Mouse (Mus musculus) embryonic stem cell, embryonic (primary cell): ENCODE measurements around the gene Capza2.

ENCODE experiments used
- CTCF ChIA-PET, 4 experiments: fragments of 300-600 bp in 2 of 4; fragments of 350-600 bp in 2 of 4; sonication (Branson Sonifier 250); formaldehyde crosslinking; loops; one replicate each; lab custom pipeline; 2022; ENCODE audit warnings: inconsistent platforms in 2 of 4; lab: Charles Lee
- POLR2A ChIA-PET, 4 experiments: fragments of 300-600 bp in 2 of 4; fragments of 350-600 bp in 2 of 4; sonication (Branson Sonifier 250); formaldehyde crosslinking; loops; one replicate each; lab custom pipeline; 2022; ENCODE audit warnings: antibody characterized with exemption in 4 of 4, inconsistent platforms in 1 of 4; lab: Charles Lee

The Capza2 gene

GRCm38 (mm10) chr6:17635615-17636284, at the start of gene Capza2:
TSS of gene Capza2 (plus strand) at chr6:17636234.
- CTCF ChIA-PET: interaction anchor here in 1 of 4 experiments (0.6 kb wide), 1 partner anchor 274 kb away, joined by 3 read pairs; no protein-coding TSS in a partner anchor
- POLR2A ChIA-PET: interaction anchor here in 2 of 4 experiments (0.6 to 2.6 kb wide), 9 partner anchors 9 to 1024 kb away, joined by 3 to 51 read pairs (median 4); no protein-coding TSS in a partner anchor

- ChIA-PET CTCF (interaction anchor here (0.6 to 1.9 kb wide), 22 partner anchors 9 to 594 kb away, joined by 3 to 9 read pairs (median 4); no protein-coding TSS in a partner anchor), POLR2A (no interaction called here)
Measured at GRCm38 (mm10) chr6:17589049-17589952, 46.7 kb upstream of the Capza2 start.

- CTCF ChIA-PET: interaction anchor here (0.6 to 1.9 kb wide), 19 partner anchors 8 to 595 kb away, joined by 3 to 9 read pairs (median 4); no protein-coding TSS in a partner anchor
- POLR2A ChIA-PET: no interaction called here
Measured at GRCm38 (mm10) chr6:17589953-17590627, 45.9 kb upstream of the Capza2 start.

GRCm38 (mm10) chr6:17593971-17594370, 42.1 kb upstream of the Capza2 start:
- ChIA-PET POLR2A (no interaction called here), CTCF (no interaction called here)

- ChIA-PET CTCF (interaction anchor here in 1 of 4 experiments (0.5 to 0.9 kb wide), 2 partner anchors 234 to 490 kb away, joined by 3 read pairs; no protein-coding TSS in a partner anchor), POLR2A (no interaction called here)
Measured at GRCm38 (mm10) chr6:17595712-17596462, 40.1 kb upstream of the Capza2 start.

DNA sequence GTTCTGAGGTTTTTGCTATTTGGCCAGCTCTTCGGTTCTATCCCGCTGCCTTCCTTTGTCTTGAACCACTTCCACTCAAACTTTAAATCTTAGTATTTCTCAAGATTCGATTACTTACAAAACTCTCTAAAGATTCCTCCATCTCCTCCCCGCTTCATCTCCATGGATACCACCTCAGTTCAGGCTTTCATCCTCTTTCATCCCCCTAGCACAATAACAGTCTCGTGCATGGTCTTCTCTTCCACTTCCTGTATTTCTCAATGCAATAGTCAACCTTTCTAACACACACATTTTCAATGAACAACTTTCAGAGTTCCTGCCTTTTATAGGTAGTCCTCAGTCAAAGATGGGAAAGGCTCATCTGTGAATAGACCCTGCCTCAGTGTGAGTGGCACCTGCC, 36.7 kb upstream of the Capza2 start:
- ChIA-PET CTCF (no interaction called here), POLR2A (no interaction called here)

- ChIA-PET CTCF (no interaction called here), POLR2A (no interaction called here)
Measured at GRCm38 (mm10) chr6:17601526-17601925, 34.5 kb upstream of the Capza2 start.

DNA sequence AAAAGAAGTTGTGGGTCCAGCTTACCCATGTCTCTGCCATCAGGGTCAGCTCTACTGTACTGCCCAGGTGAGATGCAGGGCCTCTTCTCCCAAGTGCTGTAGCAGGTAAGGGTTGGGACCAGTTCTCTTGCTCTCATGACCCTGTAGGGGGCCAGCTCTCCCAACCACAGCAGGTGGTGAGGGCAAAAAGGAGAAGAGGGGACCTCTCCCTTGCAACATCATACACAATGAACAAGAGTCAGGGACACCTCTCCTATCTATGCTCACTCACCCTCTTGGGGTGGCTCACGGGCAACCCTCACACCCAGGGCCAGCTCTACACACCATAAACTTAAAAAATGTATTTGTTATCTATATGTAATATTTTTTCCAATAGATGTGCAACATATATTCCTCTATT, 29.1 kb upstream of the Capza2 start:
- CTCF ChIA-PET: no interaction called here

GRCm38 (mm10) chr6:17611352-17612010, 24.6 kb upstream of the Capza2 start:
- CTCF ChIA-PET: interaction anchor here in 1 of 4 experiments (0.5 kb wide), 1 partner anchor 47 kb away, joined by 3 read pairs; no protein-coding TSS in a partner anchor
- POLR2A ChIA-PET: no interaction called here

More for the DNA sequence above, 29.1 kb upstream of the Capza2 start:
- POLR2A ChIA-PET: no interaction called here

- ChIA-PET CTCF (interaction anchor here in 2 of 4 experiments (0.6 to 0.7 kb wide), 2 partner anchors 75 to 534 kb away, joined by 3 to 8 read pairs; no protein-coding TSS in a partner anchor), POLR2A (no interaction called here)
Measured at GRCm38 (mm10) chr6:17612652-17613051, 23.4 kb upstream of the Capza2 start.

GRCm38 (mm10) chr6:17620823-17621222, 15.2 kb upstream of the Capza2 start:
- POLR2A ChIA-PET: interaction anchor here in 1 of 4 experiments (1.3 to 5.5 kb wide), 7 partner anchors 8 to 35 kb away, joined by 3 to 51 read pairs (median 6); partner anchors contain the start of gene Capza2
- CTCF ChIA-PET: no interaction called here

GRCm38 (mm10) chr6:17621436-17621835, 14.6 kb upstream of the Capza2 start:
- ChIA-PET POLR2A (interaction anchor here in 2 of 4 experiments (0.7 to 5.5 kb wide), 12 partner anchors 8 to 523 kb away, joined by 3 to 51 read pairs (median 6); partner anchors contain the start of genes Capza2 (in 2 of the 2) and St7 (in 1 of the 2)), CTCF (interaction anchor here in 1 of 4 experiments (0.7 kb wide), 1 partner anchor 1196 kb away, joined by 3 read pairs; no protein-coding TSS in a partner anchor)

- CTCF ChIA-PET: no interaction called here
- POLR2A ChIA-PET: interaction anchor here in 2 of 4 experiments (0.6 to 2.0 kb wide), 5 partner anchors 8 to 66 kb away, joined by 3 to 9 read pairs (median 3); no protein-coding TSS in a partner anchor
Measured at GRCm38 (mm10) chr6:17628701-17629455, 7.2 kb upstream of the Capza2 start.

GRCm38 (mm10) chr6:17629756-17630155, 6.3 kb upstream of the Capza2 start:
- ChIA-PET CTCF (no interaction called here), POLR2A (interaction anchor here in 1 of 4 experiments (0.9 to 2.0 kb wide), 2 partner anchors 9 to 10 kb away, joined by 3 to 9 read pairs; no protein-coding TSS in a partner anchor)

GRCm38 (mm10) chr6:17631611-17632010, 4.4 kb upstream of the Capza2 start:
- ChIA-PET CTCF (no interaction called here), POLR2A (interaction anchor here in 2 of 4 experiments (0.6 to 2.0 kb wide), 3 partner anchors 8 to 375 kb away, joined by 3 to 10 read pairs (median 5); no protein-coding TSS in a partner anchor)

GRCm38 (mm10) chr6:17633819-17634218, 2.2 kb upstream of the Capza2 start:
- ChIA-PET POLR2A (interaction anchor here in 2 of 4 experiments (0.7 to 2.0 kb wide), 5 partner anchors 12 to 307 kb away, joined by 3 to 9 read pairs (median 3); no protein-coding TSS in a partner anchor), CTCF (interaction anchor here in 1 of 4 experiments (0.6 kb wide), 1 partner anchor 274 kb away, joined by 8 read pairs; no protein-coding TSS in a partner anchor)
